Mouse (Mus musculus): ENCODE measurements around the gene Cnep1r1. TPM values are rescaled to one million over a fixed set of nuclear protein-coding genes. Genes with fewer than 3 reads are reported as not detected.

Gene Cnep1r1
- polyA plus RNA-seq (2012; ENCODE audit: low replicate concordance) = 6.2 and 10.5 TPM in 2 replicates

DNA sequence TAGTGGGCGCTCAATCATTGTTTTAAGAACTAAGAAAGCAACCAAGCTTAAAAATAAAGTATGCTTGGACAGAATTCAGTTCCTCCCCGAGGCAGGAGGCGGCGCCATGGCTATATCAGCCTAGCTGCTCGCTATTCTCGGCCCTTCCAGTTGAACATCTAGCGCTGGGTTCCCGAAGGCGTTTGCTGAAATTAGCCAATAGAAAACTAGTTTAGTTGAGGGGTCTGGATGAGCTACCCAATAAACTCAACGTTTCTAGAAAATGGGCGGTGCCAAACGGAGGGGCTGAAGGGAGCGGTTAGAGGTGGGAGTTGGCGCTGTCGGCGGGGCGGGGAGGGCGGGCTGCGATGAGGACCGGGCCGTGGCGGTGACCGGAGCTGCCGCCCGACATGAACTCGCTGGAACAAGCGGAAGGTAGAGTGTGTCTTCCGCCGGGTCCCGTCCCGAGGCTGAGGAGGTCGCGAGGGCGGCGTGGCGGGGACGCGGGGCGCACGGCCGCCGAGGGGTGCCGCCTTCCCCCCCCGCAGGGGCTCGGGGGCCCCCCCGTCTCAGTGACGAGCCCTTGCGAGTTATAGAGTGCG lies at the start of gene Cnep1r1:
TSS of gene Cnep1r1 (plus strand) at position 314 of the 581 bp plus-strand sequence.

DNA sequence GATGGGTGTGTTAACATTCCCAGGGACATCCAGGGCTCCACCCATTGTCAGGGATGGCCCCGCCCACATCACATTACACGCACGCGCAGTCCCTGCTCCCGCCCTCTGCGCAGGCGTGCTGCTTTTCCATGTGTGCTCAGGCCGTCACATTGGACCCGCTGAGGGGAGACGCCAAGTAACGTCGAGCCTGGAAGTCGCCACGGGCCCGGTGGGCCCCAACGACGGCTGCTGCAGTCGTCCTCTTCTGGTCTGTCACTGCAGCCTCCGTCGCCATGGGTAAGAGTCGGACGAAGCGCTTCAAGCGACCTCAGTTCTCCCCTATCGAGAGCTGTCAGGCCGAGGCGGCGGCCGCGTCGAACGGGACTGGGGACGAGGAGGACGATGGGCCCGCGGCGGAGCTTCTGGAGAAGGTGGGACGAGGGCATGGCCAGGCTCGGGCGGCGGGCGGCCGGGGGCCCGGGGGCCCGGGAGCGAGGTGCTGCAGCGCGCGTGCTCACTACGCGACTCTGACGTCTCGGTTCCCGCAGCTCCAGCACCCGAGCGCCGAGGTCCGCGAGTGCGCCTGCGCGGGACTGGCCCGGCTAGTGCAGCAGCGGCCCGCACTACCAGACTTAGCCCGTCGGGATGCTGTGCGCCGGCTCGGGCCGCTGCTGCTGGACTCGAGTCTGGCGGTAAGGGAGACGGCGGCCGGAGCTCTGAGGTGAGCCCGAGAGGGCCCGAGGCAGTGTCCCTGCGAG lies 19.3 kb downstream of the Cnep1r1 start, which contains the start of gene Heatr3:
TSS of gene Heatr3 (plus strand) at position 108 of the 737 bp plus-strand sequence.

Other genes with a start within 250 kb of the Cnep1r1 start
- 0.09 TPM in 1 of 2 replicates, not detected in the other for gene Zfp423, start 159.2 kb upstream of the Cnep1r1 start, polyA plus RNA-seq (2012; ENCODE audit: low replicate concordance)
- gene Heatr3, start 19.1 kb downstream of the Cnep1r1 start, polyA plus RNA-seq (2012; ENCODE audit: low replicate concordance) = 6.1 and 7.3 TPM in 2 replicates
- gene Tent4b, start 80.4 kb downstream of the Cnep1r1 start, polyA plus RNA-seq (2012; ENCODE audit: low replicate concordance) = 11.3 and 34.2 TPM in 2 replicates
- 41.3 and 153 TPM in 2 replicates for gene Adcy7, start 153.6 kb downstream of the Cnep1r1 start, polyA plus RNA-seq (2012; ENCODE audit: low replicate concordance)
- 109 and 200 TPM in 2 replicates for gene Brd7, start 243.4 kb downstream of the Cnep1r1 start, polyA plus RNA-seq (2012; ENCODE audit: low replicate concordance)